Mouse (Mus musculus): Measurements from ENCODE around the gene Rcsd1.
"Not testable (repeated sequence)": the region's sequence is repeated elsewhere in the genome, so short reads cannot be mapped to it uniquely, and the experiment has no call there.

Gene Rcsd1

DNA sequence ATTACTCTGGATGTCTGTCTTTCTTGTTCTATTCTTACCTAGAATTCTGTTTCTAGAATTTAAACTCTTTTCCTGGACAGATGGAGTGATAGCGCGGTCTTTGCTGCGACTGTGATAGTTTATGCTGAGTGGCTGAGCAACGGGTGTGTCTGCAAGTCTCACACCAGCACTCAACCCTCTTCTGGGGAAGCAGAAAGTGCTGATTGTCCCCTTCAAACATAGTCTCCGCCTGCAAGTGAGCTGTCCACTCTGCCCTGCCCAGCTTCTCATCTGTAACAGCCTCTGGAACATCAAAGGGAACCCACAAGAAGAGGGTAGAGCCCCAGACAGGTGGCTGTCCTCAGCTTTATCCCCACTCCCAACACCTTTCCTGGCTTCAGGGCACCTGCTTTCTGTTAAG is 19.7 kb downstream of the Rcsd1 start:
- no peak for DNase-seq (ENCODE audit: low spot score in 2 of 2)

DNA sequence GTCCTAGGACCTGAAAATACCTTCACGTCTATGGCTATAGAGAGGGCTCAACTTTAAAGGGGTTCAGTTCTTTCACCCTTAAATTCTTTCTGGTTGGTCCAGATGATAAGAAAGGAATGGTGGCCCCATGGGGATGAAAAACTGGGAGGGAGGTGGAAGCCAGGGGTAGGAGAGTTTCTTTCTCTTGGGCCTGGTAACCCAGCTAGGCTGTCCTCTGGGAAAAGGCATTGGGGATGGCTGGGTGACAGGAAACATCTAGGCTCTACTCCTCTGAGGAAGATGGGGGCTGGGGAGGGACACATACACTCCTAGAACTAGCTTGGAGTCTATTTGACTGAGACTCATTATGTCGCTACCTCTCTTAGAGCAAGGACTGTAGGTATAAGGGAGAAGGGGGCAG is 21.7 kb downstream of the Rcsd1 start:
- DNase-seq (ENCODE audit: low spot score in 2 of 2), result no peak

DNA sequence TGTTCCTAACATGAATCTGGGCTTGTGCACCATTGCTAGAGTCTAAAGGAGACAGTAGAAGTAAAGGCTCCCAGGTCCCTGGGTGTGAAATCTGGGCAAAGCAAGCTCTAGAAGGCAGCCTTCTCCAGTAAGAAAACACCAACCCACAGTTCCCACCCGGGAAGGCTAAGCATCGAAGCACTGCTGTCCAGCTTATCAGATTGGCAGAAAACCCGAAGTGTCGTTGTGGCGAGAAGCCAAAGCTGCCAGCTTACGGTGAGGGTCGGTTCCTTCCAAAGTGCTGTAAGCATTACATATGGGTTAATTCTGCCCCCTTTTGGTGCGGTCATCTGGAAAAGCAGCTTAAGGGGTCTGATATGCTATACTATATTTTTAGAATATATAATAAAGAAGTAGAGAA is 22.6 kb downstream of the Rcsd1 start:
- no peak for DNase-seq (ENCODE audit: low spot score in 2 of 2)

DNA sequence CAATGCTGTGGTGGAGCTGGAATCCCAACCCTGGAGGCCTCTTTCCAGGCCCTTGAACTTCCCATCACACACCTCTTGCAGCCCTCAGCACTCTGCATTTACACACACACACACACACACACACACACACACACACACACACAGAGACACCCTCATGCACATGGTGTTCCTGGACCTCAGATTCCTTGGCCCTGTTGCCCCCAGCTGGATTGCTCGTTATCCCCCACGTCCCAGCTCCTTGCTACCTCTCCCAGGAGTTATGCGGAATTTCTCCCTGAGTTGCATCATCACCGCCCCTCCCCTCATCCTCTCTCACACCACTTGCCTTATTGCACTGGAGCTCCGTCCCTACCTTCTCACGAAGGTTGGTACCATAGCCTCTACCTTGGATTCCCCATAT is 23.2 kb downstream of the Rcsd1 start:
- no peak for DNase-seq (ENCODE audit: low spot score in 2 of 2)

DNA sequence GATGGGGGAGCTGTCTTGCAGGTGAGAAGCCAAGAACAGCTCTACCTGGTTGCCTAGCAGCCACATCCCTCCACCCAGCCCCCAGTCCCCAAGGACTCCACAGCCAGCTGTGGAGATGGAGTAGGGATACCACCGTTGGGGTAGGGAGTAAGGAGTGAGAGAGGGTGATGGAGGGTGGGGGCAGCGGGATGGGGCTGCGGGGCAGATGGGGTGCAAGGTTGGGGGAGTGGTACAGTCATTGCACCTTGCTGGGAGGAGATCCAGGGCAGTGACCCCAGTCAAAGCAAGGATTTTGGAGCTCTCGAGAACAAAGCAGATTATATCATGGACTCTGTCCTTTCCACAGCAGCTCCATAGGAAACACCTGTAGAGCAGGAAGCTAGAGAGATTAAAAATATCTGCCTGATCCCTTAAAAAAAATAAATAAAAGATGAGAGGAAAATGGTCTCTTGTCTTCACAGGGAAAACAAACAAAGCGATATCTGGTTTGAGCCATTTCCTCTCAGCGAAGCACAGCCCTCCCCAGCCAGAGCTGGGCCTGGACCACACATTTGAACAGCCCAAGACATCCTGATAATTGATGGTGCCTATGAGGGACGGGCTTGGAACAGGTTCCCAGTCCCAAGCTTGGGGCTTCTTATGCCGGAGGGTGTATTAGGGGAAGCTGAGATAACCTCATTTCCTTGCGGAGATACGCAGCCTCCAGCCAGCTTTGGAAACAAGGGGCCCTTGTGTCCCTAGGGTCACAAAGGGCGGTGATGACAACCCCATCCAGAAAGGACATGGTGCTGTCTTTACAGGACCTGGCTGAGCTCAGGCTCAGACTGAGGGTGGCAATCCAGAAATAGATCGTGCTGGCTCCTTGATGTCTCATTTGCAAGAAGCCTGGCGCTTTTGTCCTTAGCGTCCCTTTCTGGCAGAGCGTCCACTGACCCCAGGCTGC is 25.0 kb downstream of the Rcsd1 start:
- DNase-seq (ENCODE audit: low spot score in 2 of 2), result no peak

DNA sequence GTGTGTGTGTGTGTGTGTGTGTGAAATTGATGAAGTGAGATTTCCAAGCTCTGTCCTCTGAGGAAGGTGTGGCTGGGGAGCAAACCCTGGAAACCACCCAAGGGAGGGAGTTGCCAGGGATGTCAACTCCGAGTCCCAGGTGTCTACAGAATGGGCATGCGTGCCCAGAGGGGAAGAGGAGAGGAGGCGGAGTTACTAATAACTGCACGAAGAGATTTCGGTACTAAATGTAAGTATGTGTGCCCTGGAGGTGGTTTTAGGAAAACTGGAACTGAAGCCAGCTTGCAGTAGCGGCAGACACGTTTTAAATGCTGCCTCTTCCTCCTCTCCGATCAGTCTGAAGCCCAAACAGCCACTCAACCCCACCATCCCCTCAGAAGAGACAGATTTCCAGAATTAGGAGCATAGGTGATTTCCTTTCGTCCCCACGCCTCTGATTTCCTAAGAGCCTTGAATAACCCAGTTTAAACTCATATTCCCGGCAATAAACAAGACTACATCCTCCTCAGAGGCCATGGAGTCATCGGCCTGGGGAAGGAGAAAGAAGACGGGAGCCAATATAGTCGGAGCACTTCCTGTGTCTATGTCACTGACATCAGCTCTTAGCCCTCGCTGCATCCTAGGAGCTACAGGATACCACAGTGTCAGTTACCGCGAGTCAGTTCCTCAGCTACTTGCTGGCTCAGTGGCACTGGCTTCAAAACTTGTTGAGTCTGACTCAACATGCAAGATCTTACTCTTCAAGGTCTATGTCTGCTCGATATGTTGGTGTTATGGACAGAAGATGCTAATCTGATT is 27.3 kb downstream of the Rcsd1 start:
- DNase-seq (ENCODE audit: low spot score in 2 of 2), result no peak

DNA sequence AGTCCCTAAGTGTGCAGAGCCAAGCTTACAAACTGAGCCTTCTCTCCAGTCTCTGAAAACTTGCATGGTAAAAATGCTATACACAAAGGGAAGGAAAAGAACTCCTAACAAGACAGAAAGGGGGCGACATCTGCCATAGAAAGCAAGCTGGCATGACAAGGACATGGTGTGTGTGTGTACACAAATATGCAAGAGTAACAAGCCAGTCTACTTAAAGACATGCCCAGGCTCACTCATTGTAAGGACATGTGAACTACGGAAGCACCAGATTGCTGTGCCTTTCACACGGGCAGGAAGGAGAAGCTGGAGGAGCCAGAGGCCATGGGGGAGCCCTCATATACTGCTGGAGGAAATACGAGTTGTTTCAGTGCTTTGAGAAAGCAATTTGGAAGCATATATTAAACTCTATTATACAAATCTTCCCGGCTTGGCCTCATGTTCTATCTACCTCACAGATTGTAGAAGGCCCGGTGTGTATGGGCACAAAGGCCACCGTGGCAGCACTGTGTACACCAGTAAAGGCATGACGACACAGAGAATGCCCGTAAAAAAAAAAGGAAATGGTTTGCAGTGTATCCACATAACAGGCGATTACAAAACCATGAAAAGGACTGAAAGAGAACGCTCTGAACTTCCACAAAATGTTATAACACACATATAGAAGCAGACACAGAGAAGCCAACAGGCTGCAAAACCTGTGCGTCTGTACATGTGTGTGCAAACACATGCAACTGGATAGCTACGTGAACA is 28.3 kb downstream of the Rcsd1 start:
- DNase-seq (ENCODE audit: low spot score in 2 of 2), result no peak

DNA sequence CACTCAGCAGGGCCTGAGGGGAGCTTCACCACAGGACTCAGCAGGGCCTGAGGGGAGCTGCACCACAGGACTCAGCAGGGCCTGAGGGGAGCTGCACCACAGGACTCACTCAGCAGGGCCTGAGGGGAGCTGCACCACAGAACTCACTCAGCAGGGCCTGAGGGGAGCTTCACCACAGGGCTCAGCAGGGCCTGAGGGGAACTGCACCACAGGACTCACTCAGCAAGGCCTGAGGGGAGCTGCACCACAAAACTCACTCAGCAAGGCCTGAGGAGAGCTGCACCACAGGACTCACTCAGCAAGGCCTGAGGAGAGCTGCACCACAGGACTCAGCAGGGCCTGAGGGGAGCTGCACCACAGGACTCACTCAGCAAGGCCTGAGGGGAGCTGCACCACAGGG is 29.5 kb downstream of the Rcsd1 start:
- DNase-seq (ENCODE audit: low spot score in 2 of 2), result not testable (repeated sequence)

DNA sequence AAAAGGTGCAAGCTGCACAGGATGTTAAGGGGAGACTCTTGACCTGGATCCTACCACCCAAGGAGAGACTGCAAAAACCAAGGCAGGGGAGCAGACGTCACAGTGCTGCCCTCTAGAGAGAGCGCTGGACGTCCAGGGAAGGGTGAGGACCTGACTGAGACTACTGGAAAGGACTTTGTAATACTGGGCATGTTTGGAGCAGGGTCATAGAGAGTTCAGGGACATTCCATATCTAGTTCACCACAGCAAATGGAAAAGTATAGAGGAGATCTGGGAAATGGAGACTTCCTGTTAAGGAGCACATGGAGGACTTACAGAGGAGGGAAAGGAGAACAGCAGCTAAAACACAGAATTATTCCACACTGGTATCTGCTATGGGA is 29.9 kb downstream of the Rcsd1 start:
- no peak for DNase-seq (ENCODE audit: low spot score in 2 of 2)

DNA sequence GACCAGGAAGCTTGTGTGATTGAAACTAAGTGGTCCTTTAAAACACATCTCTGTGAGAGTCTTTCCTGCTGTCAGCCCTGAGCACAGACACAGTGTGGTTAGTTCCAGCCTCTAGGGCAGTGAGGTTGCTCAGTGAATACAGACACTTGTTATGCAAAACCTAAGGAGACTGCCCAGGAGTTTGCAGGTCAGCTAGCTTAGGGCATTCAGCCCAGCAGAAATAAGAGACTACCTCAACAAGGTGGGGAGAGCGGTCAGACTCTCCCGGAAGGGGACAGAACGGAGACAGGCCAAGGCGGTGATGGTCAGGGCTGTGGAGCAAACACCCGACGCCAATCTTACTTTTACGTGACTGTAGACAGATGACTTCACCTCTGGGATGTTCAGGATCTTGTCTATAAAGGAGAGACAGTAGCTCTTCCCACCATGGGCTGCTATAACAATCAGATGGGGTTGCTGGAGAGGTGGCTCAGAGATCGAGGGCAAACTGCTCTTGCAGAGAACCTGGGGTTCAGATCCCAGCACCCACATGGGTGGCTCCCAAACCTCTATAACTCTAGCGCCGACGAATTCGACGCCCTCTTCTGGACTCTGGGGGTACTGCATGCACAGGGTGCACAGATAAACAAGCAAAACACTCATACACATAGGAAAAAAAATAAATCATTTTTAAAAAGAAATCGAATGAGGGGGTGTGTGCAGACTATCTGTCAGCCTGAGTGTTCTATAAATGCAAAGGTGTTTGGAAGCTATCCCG is 30.5 kb downstream of the Rcsd1 start:
- DNase-seq (ENCODE audit: low spot score in 2 of 2), result no peak

DNA sequence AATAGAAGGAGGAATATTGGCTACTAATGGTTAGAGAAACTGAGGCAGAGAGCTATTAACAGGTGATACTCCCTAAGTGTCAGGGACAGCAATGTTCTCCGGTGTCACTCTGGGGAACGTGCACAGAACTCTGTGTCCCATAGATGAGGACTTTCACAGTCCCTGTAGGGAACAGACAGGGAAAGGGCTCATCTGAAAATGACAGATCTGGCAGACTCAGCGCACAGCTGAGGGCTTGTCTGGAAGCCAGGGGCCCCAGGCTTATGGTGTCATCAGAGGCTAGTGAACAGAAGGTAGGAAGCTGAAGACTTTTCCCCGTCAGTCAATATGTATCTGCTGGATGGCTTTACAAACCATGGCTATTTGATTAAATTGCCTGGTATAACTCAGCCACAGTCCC is 32.0 kb downstream of the Rcsd1 start:
- no peak for DNase-seq (ENCODE audit: low spot score in 2 of 2)

DNA sequence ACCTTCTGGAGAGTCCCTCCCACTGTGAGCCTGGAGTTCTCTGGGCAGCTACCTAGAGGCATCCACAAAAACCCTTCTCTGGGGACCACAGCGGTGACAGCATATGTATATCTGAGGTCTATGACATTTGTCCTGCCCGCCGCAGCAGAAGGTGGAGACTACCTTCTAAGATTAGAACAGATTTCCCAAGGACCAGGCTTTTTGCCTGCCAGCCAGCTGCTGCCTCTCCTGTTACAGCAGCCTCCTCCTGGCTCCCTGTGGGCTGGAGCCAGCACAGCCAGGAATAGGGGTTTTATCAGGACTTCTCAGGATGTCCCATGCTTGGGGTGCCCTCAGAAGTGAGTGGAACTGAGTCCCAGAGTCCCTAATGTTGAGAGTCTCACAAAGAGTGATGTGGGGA is 32.6 kb downstream of the Rcsd1 start:
- DNase-seq (ENCODE audit: low spot score in 2 of 2), result no peak

DNA sequence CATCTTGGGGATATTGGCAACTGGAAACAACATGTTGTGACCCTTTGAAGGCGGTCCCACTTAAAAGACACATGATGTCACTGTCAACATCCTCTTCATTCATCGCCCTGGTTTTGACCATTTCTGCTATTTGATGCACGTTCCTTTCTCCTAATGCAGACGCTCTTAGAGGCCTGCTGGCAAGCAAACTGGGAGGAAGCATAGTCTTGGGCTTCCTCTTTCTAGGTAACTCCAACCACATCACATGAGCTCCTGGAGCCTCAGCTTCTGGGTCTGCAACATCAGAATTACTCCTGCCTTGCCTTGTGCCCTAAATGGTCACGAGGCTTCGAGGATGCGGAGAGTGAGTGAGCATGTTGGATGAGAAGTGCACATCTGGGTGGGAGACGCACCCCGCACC is 34.4 kb downstream of the Rcsd1 start:
- no peak for DNase-seq (ENCODE audit: low spot score in 2 of 2)

DNA sequence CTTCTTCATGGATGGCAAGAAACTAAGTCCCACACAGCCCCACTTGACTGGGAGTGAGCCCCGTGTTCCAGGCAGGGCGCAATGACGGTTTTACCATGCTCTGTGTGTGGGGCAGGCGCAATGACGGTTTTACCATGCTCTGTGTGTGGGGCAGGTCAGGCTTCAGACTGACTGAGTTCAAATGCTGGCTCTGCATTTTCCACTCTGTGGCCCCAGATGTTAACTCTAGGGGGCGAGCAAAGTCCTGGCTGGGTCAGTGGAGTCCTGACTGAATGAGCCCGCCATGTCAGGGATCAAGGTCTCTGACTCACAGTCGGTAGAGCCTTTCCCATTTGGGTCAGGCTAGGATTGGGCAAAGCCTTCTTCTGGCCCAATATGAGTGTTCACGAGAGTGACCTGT is 37.2 kb downstream of the Rcsd1 start:
- DNase-seq (ENCODE audit: low spot score in 2 of 2), result no peak

DNA sequence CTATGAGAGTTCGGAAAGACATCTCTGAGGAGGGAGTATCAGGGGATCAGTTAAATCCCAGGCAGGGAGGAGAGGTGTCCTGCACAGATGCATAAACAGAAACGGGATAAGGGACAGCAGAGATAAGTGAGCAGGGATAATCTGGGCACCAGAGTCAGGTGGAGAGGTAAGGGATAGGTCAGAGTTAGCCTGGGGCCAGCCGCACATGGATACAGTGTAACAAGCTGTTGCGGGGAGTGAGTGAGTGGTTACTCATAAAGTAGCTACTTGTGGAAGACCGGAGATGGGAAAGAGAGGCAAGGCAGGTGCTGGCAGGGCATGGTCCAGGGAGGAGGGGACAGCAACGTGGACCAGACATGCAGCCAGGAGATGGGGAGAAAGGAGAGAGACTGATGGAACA is 39.5 kb downstream of the Rcsd1 start:
- no peak for DNase-seq (ENCODE audit: low spot score in 2 of 2)

DNA sequence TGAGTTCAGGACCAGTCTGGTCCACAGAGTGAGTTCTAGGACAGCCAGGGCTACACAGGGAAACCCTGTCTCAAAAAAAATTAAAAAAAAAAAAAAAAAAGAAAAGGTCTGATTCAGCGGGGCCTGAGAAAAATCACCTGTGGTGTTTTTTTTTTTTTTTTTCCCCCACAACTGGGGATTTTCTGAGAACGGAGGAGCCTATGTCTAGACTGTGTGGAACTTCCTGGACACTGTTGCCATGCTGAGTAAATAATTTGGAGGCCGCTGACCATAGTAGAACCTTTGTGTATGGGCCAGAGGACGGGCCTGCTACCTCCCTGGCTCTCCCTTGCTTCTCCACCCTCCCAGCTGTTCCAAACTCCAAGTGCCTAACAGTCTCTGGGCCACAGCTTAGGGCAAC is 40.7 kb downstream of the Rcsd1 start:
- no peak for DNase-seq (ENCODE audit: low spot score in 2 of 2)

DNA sequence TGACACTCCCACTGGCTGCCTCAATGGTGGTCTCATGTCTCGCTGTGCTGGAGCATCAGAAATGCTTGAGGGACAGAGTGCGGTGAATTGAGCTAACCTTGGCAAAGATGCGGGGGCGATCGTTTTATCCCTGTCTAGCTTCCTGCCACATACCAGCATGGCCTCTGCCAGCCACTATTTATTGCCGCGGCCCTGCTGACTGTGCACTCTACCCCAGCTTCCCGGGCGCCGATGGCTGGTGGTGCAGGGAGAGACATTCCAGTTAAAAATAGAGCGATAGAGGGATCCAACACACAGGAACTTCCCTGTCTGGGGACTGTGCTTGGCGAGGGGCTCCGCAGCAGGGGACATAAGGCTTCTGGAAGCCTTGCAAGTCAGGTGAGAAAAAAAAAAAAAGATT is 42.2 kb downstream of the Rcsd1 start:
- DNase-seq (ENCODE audit: low spot score in 2 of 2), result no peak

DNA sequence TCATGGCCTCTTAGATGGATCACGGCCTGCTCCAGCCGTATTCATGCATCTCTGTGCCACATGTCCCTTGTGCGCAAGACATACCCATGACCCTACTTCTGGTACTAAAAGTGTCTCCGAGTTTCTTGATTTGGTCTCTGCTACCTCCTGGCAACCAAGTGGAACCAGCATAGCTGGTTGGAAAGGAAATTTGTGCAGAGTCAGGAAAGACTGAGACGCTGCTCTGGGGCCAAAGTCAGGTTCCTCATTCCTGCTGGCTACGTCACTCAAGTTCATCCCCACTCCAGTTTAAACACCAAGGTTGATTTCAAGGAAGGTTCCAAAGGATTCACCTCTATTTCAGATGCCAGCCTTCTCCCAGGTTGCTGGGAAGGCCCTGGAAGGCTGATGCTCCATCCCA is 42.6 kb downstream of the Rcsd1 start:
- no peak for DNase-seq (ENCODE audit: low spot score in 2 of 2)

DNA sequence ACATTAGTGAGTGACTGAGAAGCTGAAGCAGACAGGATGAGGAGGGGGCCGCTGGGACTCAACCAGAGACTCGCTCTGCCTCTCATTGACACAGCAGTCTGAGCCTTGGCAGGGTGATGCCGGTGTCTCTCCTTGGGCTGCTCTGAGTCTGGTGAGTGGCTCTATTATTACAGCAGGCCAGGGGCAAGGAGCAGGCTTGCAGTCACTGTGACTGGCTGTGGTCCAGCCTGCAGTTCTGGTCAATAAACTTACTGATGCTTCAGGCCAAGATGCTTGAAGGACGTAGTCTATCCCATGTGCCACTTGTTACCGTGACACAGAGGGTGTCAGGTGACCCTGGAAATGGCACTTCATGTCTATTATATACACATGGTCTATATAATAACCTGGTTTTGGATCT is 43.8 kb downstream of the Rcsd1 start:
- no peak for DNase-seq (ENCODE audit: low spot score in 2 of 2)

DNA sequence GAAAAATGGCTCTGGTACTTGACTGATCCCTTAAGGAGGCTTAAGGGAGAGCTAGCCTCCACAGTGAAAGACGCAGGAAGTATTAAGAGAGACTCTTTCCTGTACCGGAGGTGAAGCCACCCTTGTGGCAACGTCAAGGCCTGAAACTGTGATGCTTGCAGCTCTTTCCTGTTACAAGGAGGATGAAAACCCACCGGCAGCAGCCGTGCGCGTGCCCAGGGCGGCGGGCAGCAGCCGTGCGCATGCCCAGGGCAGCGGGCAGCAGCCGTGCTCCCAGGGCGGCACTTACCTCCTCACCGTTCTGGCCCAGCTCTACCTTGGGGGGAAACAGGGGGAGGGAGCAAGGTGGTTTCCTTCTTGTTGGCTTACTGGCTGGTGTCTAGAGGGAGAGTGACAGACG is 46.3 kb downstream of the Rcsd1 start:
- no peak for DNase-seq (ENCODE audit: low spot score in 2 of 2)

DNA sequence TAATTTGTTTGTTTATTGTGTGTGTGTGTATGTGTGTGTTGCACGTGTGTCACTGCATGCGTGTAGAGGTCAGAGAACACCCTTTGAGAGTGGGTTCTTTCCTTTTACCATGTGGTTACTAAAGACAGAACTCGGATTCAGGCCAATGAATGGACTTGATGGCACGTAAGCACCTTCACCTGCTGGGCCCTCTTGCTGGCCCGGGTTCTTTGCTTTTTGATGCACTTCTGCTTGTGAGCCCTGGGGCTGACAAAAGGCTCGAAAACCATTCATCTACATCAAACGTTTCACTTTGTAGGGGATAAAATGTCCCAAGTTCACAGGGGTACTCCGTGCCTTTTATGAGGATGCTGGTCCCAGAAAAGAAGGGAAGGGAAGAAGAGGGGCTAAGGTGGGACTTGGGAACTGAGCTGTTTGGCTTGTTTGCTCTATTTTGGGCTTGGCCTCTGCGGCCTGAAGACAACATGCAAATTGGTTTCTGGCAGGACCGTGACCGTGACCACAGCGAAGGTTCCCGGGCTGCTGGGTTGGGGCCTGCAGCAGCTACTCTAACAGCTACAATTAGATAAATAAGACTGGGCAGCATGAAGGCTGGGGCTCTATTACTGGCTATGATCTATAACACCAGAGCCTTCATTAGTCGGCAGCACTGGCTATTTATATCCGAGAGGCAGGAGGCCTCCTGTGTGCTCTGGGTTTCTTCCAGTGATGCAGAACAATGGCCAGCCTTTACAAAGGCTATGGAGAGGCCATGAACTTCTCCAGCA is 46.9 kb downstream of the Rcsd1 start:
- no peak for DNase-seq (ENCODE audit: low spot score in 2 of 2)

Measured in frontal cortex, postnatal 10 days (tissue).